In genomic region chr7:145110657-145111251, GRCm38 (mm10) we compare ENCODE assay signal across 8 mouse cellular contexts.
DNase-seq lines count a peak whose midpoint lies in the region; ATAC-seq lines count a peak whose summit lies in the region.

No protein-coding gene starts in this region.

- DNase-seq in CD4-positive helper T cell, adult 2 months (ENCODE audit: low read depth, low spot score): peak; percentile 35
- DNase-seq in ZHBTc4 (ENCODE audit: low read depth, low spot score): peak; percentile 61
- DNase-seq in hindbrain, embryonic 11.5 days (ENCODE audit: low spot score): peak; percentile 19
- DNase-seq in cerebellum, adult 9-11 months: no peak
- no peak for DNase-seq in layer of hippocampus, postnatal 14 days (ENCODE audit: low spot score in 2 of 2)

- H3K9me3 ChIP-seq in forebrain, embryonic 13.5 days (replicated peaks): no peaks in the 10 kb centered on the region
- H3K9me3 ChIP-seq in hindbrain, embryonic 11.5 days (ENCODE audit: control insufficient read depth, low read length): no peaks in the 10 kb centered on the region
- no peaks in the 10 kb centered on the region for H3K9me3 ChIP-seq in limb, embryonic 13.5 days

- H3K27ac ChIP-seq in forebrain, embryonic 13.5 days: peak overlapping the region; percentile 55; the same call in 1 of the 2 replicates
- H3K27ac ChIP-seq in hindbrain, embryonic 11.5 days (ENCODE audit: low read depth, low read length): no peak overlapping the region
- H3K27ac ChIP-seq in limb, embryonic 13.5 days: peak overlapping the region; percentile 89

- no peak overlapping the region for H3K4me3 ChIP-seq in forebrain, embryonic 13.5 days
- H3K4me3 ChIP-seq in hindbrain, embryonic 11.5 days (ENCODE audit: low read depth, low read length): no peak overlapping the region
- H3K4me3 ChIP-seq in limb, embryonic 13.5 days: no peak overlapping the region

- H3K4me2 ChIP-seq in forebrain, embryonic 13.5 days: no peak overlapping the region
- H3K4me2 ChIP-seq in hindbrain, embryonic 11.5 days (replicated peaks; ENCODE audit: low read depth, low read length): no peak overlapping the region
- peak overlapping the region; percentile 48 for H3K4me2 ChIP-seq in limb, embryonic 13.5 days (replicated peaks)

- H3K9ac ChIP-seq in forebrain, embryonic 13.5 days: no peak overlapping the region
- H3K9ac ChIP-seq in hindbrain, embryonic 11.5 days (ENCODE audit: low read depth, low read length): no peak overlapping the region
- H3K9ac ChIP-seq in limb, embryonic 13.5 days: peak overlapping the region; percentile 48; the same call in 1 of the 2 replicates

- H3K4me1 ChIP-seq in forebrain, embryonic 13.5 days: peaks cover 16% of the 10 kb centered on the region; the same call in 1 of the 2 replicates
- peaks cover 2% of the 10 kb centered on the region for H3K4me1 ChIP-seq in hindbrain, embryonic 11.5 days (replicated peaks; ENCODE audit: control insufficient read depth, insufficient read depth, low read length)
- peaks cover 31% of the 10 kb centered on the region for H3K4me1 ChIP-seq in limb, embryonic 13.5 days

- 58% methylated on average over 10 of the region's 10 CpGs for WGBS in forebrain, embryonic 13.5 days
- WGBS in hindbrain, embryonic 11.5 days: 49% methylated on average over 10 of the region's 10 CpGs
- WGBS in limb, embryonic 13.5 days: 21% methylated on average over 10 of the region's 10 CpGs

- ATAC-seq in forebrain, embryonic 13.5 days: no peak
- no peak for ATAC-seq in hindbrain, embryonic 11.5 days (ENCODE audit: low FRiP score)
- no peak for ATAC-seq in limb, embryonic 13.5 days (ENCODE audit: low FRiP score, low read depth)
- ATAC-seq in monocyte, adult 5-6 weeks (replicated peaks; ENCODE audit: insufficient number of reproducible peaks, low FRiP score, low TSS enrichment, poor library complexity, severe bottlenecking): peak; percentile 49

- H3K36me3 ChIP-seq in forebrain, embryonic 13.5 days (ENCODE audit: poor library complexity, severe bottlenecking): no peaks in the 10 kb centered on the region
- H3K36me3 ChIP-seq in hindbrain, embryonic 11.5 days (ENCODE audit: control insufficient read depth, insufficient read depth, low read length): no peaks in the 10 kb centered on the region
- no peaks in the 10 kb centered on the region for H3K36me3 ChIP-seq in limb, embryonic 13.5 days

- no peaks in the 10 kb centered on the region for H3K27me3 ChIP-seq in forebrain, embryonic 13.5 days
- H3K27me3 ChIP-seq in hindbrain, embryonic 11.5 days (ENCODE audit: control insufficient read depth, insufficient read depth, low read length): no peaks in the 10 kb centered on the region
- H3K27me3 ChIP-seq in limb, embryonic 13.5 days: no peaks in the 10 kb centered on the region

Comparison
In these comparisons a context has a peak if more than half of its experiments do, and no peak if none do; other contexts are left out.
1. DNase-seq: peak in CD4-positive helper T cell, adult 2 months (single experiment), ZHBTc4 (single experiment) and hindbrain, embryonic 11.5 days (single experiment); none in cerebellum, adult 9-11 months (single experiment) and layer of hippocampus, postnatal 14 days (0 of 2).